12 mouse cellular contexts compared by ENCODE assay signal in the genomic region with DNA sequence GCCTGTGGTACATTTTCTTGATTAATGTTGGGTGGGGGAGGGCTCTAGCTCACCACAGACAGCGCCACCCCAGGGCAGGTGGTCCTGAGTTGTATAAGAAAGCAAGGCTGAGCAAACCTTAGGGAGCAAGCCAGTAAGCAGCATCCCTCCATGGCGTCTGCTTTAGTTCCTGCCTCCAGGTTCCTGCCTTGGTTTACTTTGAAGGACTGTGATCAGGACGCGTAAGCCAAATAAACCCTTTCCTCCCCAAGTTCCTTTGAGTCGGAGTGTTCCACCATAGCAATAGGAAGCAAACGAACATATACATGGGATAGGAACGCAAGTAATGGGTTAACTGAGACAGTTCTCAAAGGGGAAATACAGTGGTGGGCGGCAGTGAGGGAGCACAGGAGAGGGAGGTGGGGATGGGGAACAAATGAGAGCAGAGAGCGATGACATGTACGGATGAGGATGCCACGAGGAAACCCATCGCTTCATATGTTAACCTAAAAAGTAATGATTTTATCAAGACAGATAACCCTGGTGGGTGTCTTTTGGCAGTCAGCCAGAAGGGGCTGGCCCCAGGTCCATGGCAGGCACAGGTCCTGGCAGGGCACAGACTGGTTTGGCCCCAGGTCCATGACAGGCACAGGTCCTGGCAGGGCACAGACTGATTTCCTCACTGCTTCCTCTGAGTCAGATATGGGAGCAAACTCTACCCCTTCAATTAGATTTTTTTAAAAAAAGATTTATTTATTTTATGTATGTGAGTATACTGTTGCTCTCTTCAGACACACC. TPM values are rescaled to one million over a fixed set of nuclear protein-coding genes. Genes with fewer than 3 reads are reported as not detected.
A peak's percentile ranks its signal among the peaks of the same experiment; 100 is the strongest.
DNase-seq lines count a peak whose midpoint lies in the region; ATAC-seq lines count a peak whose summit lies in the region.
"Had no signal": no experiment of that assay in that cellular context is flagged by ENCODE, and none has a peak within 500 bp of the region (broad histone marks: within the 10 kb centered on the region; RNA-seq: fewer than 3 reads in every experiment).

No protein-coding gene starts in this region.

- H3K4me3 ChIP-seq in forebrain, embryonic 10.5 days: no peak overlapping the region
- no peak overlapping the region for H3K4me3 ChIP-seq in forebrain, embryonic 11.5 days (ENCODE audit: low read depth, low read length)
- H3K4me3 ChIP-seq in kidney, embryonic 14.5 days (ENCODE audit: low read length): no peak overlapping the region
- H3K4me3 ChIP-seq in limb, embryonic 10.5 days: no peak overlapping the region
- H3K4me3 ChIP-seq: liver, embryonic 15.5 days had no signal

- no peak for DNase-seq in forebrain, embryonic 10.5 days (ENCODE audit: extremely low spot score, low spot score)
- DNase-seq in forebrain, embryonic 11.5 days (ENCODE audit: low spot score): no peak
- DNase-seq in kidney, postnatal 10 days: peak; percentile 55
- peak; percentile 66 for DNase-seq in 416B (ENCODE audit: low read depth)
- no peak for DNase-seq in limb, embryonic 10.5 days (ENCODE audit: low spot score)
- DNase-seq in frontal cortex, adult 2 months (ENCODE audit: extremely low spot score in 1 of 2, low spot score in 1 of 2): no peak
- DNase-seq in gastrocnemius, postnatal 36 days: no peak
- DNase-seq: cerebellum, adult 2 months; right cerebral cortex, adult 18-20 months had no signal

- peaks cover 7% of the 10 kb centered on the region; the same call in 1 of the 2 replicates for H3K9me3 ChIP-seq in forebrain, embryonic 10.5 days
- no peaks in the 10 kb centered on the region for H3K9me3 ChIP-seq in forebrain, embryonic 11.5 days (ENCODE audit: control insufficient read depth, low read length)
- no peaks in the 10 kb centered on the region for H3K9me3 ChIP-seq in kidney, embryonic 14.5 days (ENCODE audit: control insufficient read depth, low read length)
- H3K9me3 ChIP-seq in limb, embryonic 10.5 days (replicated peaks): no peaks in the 10 kb centered on the region
- H3K9me3 ChIP-seq: liver, embryonic 15.5 days had no signal

- intact Hi-C loops in gastrocnemius, postnatal 36 days (cut with DNase I): no loop called here

- WGBS in forebrain, embryonic 10.5 days: 93% methylated on average over 12 of the region's 12 CpGs
- WGBS in forebrain, embryonic 11.5 days: 91% methylated on average over 12 of the region's 12 CpGs
- 82% methylated on average over 12 of the region's 12 CpGs for WGBS in kidney, embryonic 14.5 days
- 91% methylated on average over 12 of the region's 12 CpGs for WGBS in limb, embryonic 10.5 days

- no peak for ATAC-seq in forebrain, embryonic 11.5 days (replicated peaks; ENCODE audit: low FRiP score)
- ATAC-seq in kidney, embryonic 14.5 days (ENCODE audit: low FRiP score, low TSS enrichment): no peak
- ATAC-seq: CD4-positive, CD25-positive, alpha-beta regulatory T cell, adult 4 months had no signal

- peaks cover 30% of the 10 kb centered on the region for H3K4me1 ChIP-seq in forebrain, embryonic 10.5 days
- peaks cover 11% of the 10 kb centered on the region; the same call in 1 of the 2 replicates for H3K4me1 ChIP-seq in forebrain, embryonic 11.5 days (replicated peaks; ENCODE audit: control insufficient read depth, insufficient read depth, low read length)
- peaks cover 9% of the 10 kb centered on the region for H3K4me1 ChIP-seq in kidney, embryonic 14.5 days (ENCODE audit: control insufficient read depth, insufficient read depth, low read length)
- peaks cover 36% of the 10 kb centered on the region for H3K4me1 ChIP-seq in limb, embryonic 10.5 days

- H3K4me2 ChIP-seq in forebrain, embryonic 11.5 days (ENCODE audit: low read depth, low read length, severe bottlenecking): no peak overlapping the region
- no peak overlapping the region for H3K4me2 ChIP-seq in kidney, embryonic 14.5 days (replicated peaks; ENCODE audit: low read depth, low read length)
- H3K4me2 ChIP-seq: liver, embryonic 15.5 days had no signal

- H3K27ac ChIP-seq in forebrain, embryonic 10.5 days: peak overlapping the region; percentile 88
- H3K27ac ChIP-seq in forebrain, embryonic 11.5 days (ENCODE audit: low read depth, low read length): no peak overlapping the region
- H3K27ac ChIP-seq in kidney, embryonic 14.5 days (ENCODE audit: low read depth, low read length): no peak overlapping the region
- H3K27ac ChIP-seq in limb, embryonic 10.5 days: peak overlapping the region; percentile 96

- no peaks in the 10 kb centered on the region for H3K36me3 ChIP-seq in forebrain, embryonic 10.5 days (replicated peaks)
- no peaks in the 10 kb centered on the region for H3K36me3 ChIP-seq in forebrain, embryonic 11.5 days (ENCODE audit: control insufficient read depth, insufficient read depth, low read length)
- H3K36me3 ChIP-seq in kidney, embryonic 14.5 days (ENCODE audit: control insufficient read depth, insufficient read depth, low read length): no peaks in the 10 kb centered on the region
- H3K36me3 ChIP-seq in limb, embryonic 10.5 days: no peaks in the 10 kb centered on the region
- H3K36me3 ChIP-seq: liver, embryonic 15.5 days had no signal

- H3K27me3 ChIP-seq in forebrain, embryonic 10.5 days (ENCODE audit: poor library complexity, severe bottlenecking): no peaks in the 10 kb centered on the region
- H3K27me3 ChIP-seq in forebrain, embryonic 11.5 days (ENCODE audit: control insufficient read depth, insufficient read depth, low read length): no peaks in the 10 kb centered on the region
- H3K27me3 ChIP-seq in kidney, embryonic 14.5 days (ENCODE audit: control insufficient read depth, insufficient read depth, low read length): no peaks in the 10 kb centered on the region
- H3K27me3 ChIP-seq in limb, embryonic 10.5 days (ENCODE audit: low read depth, poor library complexity, severe bottlenecking): no peaks in the 10 kb centered on the region
- H3K27me3 ChIP-seq: liver, embryonic 15.5 days had no signal

- H3K9ac ChIP-seq in forebrain, embryonic 11.5 days (ENCODE audit: low read length): no peak overlapping the region
- H3K9ac ChIP-seq in kidney, embryonic 14.5 days (ENCODE audit: low read depth, low read length): no peak overlapping the region
- H3K9ac ChIP-seq: liver, embryonic 15.5 days had no signal

RNA-seq across cellular contexts. Expression of gene Tnrc6a, which starts 27.2 kb away (rescaled TPM):
- 51.7 and 52.8 TPM in 2 replicates for polyA plus RNA-seq in forebrain, embryonic 10.5 days (2016; fragmentation: Nextera tagmentation; extraction: Ambion mirVana)
- 51.3 and 53.9 TPM in 2 replicates for polyA plus RNA-seq in forebrain, embryonic 11.5 days (2014; fragmentation: Nextera tagmentation; extraction: Ambion mirVana)
- 57.6 and 64.1 TPM in 2 replicates for polyA plus RNA-seq in kidney, embryonic 14.5 days (2014; fragmentation: Nextera tagmentation; extraction: Ambion mirVana)
- 59.1 and 75.9 TPM in 2 replicates for polyA plus RNA-seq in limb, embryonic 10.5 days (2016; fragmentation: Nextera tagmentation; extraction: Ambion mirVana)
- polyA plus RNA-seq in frontal cortex, adult 2 months (2012; rRNA removed): 60.2 and 60.7 TPM in 2 replicates
- total RNA-seq in gastrocnemius, postnatal 36 days (2021): 10 to 100 TPM; 15.5 to 22.5 TPM

Comparison
In these comparisons a context has a peak if more than half of its experiments do, and no peak if none do; other contexts are left out.
1. H3K27ac ChIP-seq: peak in forebrain, embryonic 10.5 days (single experiment) and limb, embryonic 10.5 days (single experiment); none in forebrain, embryonic 11.5 days (single experiment) and kidney, embryonic 14.5 days (single experiment).
2. DNase-seq: peak in kidney, postnatal 10 days (single experiment) and 416B (single experiment); none in forebrain, embryonic 10.5 days (single experiment), forebrain, embryonic 11.5 days (single experiment), limb, embryonic 10.5 days (single experiment), frontal cortex, adult 2 months (0 of 2) and gastrocnemius, postnatal 36 days (0 of 2).